Mouse (Mus musculus) neural tube, embryonic 10.5 days (tissue): ENCODE measurements around the gene Gm4767.
"Not testable (repeated sequence)": the region's sequence is repeated elsewhere in the genome, so short reads cannot be mapped to it uniquely, and the experiment has no call there.

ENCODE experiments used
- DNase-seq: peaks from one replicate; pipeline ENCODE4 v3.0.0-alpha.2; 2017; ENCODE audit warnings: low spot score; ENCODE audit errors: extremely low spot score

Gene Gm4767

DNA sequence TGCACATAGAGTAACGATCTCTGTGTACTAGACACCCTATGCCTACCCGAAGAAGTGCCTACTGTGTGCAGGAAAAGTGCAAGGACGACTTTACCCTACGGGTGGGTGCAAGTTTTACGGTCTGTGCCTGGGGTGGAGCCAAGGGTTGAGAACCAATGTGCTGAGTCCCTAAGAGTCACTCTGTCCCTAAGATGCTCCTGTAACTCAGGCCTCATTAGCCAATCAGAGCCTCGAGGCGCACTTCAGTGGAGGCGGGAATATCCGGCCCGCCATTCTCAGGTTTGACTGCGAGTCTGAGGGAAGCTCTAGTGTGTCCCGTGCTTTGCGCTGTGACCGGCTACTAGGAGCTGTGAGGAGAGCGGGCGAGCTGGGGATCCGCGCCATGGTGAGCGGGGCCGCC, at the start of gene Gm4767:
Gene Gm4767 (plus strand): TSS at position 288 of the 400 bp plus-strand sequence.
- DNase-seq: not testable (repeated sequence)

DNA sequence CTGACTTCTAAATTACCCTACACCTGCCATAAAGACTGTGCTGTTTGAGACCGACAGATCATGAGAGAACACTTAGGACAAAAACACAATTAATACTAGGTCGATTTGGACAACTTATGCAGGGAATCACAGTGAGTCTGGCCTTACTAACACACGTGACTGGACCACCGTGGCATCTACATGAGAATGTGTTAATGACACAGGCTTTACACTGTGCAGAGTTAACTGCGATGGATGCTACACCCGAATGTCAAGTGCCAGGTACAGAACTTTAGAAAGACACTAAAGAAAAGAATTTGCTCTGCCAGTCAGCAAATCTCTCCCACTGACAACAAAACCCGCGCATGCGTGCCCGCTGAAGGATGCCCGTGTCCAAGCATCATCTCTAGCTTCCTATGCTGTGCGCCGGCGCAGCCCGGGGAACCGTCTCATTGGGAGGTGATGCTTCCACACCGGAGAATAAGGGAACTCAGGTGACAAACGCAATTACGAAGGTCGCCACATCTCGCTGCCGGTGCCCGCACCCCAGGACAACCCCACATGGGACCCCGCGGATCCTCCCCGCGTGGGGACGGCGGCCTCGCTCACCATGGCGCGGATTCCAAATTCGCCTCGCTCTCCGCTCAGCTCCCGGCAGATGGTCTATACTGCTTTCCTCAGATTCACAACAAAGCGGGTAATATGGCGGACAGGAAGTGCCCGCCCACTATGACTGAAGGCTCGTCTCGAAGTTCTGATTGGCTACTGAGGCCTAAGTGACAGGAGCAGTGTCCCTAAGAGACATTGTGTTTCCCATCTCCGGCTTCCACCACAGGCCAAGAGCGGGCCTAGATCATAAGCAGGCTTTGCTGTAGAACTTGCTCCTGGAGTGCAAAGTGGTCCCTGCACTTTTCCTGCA, 41.2 kb upstream of the Gm4767 start, which contains the start of gene Gm3055:
Gene Gm3055 (minus strand): TSS at position 656 of the 898 bp plus-strand sequence.
- not testable (repeated sequence) for DNase-seq

DNA sequence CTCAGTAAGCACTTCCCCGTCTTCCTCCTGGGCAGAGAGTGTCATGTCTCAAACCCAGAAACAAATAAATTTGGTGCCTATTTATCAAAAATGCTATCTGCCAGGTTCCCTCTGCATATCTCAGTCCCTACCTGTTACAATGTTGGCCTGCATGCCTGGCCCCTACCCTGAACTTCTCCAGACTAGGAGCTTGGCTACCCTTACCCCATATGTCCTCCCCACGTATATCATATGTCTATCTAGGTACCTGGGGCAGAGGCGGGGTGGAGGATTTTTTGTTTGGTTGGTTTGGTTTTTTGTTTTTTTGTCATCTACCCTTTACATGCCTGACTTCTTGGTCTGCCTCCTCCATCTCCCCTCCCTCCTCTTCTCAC, 40.6 kb upstream of the Gm4767 start:
- not testable (repeated sequence) for DNase-seq

DNA sequence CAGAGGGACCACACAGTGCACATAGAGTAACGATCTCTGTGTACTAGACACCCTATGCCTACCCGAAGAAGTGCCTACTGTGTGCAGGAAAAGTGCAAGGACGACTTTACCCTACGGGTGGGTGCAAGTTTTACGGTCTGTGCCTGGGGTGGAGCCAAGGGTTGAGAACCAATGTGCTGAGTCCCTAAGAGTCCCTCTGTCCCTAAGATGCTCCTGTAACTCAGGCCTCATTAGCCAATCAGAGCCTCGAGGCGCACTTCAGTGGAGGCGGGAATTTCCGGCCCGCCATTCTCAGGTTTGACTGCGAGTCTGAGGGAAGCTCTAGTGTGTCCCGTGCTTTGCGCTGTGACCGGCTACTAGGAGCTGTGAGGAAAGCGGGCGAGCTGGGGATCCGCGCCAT, 34.2 kb downstream of the Gm4767 start:
- DNase-seq: not testable (repeated sequence)

DNA sequence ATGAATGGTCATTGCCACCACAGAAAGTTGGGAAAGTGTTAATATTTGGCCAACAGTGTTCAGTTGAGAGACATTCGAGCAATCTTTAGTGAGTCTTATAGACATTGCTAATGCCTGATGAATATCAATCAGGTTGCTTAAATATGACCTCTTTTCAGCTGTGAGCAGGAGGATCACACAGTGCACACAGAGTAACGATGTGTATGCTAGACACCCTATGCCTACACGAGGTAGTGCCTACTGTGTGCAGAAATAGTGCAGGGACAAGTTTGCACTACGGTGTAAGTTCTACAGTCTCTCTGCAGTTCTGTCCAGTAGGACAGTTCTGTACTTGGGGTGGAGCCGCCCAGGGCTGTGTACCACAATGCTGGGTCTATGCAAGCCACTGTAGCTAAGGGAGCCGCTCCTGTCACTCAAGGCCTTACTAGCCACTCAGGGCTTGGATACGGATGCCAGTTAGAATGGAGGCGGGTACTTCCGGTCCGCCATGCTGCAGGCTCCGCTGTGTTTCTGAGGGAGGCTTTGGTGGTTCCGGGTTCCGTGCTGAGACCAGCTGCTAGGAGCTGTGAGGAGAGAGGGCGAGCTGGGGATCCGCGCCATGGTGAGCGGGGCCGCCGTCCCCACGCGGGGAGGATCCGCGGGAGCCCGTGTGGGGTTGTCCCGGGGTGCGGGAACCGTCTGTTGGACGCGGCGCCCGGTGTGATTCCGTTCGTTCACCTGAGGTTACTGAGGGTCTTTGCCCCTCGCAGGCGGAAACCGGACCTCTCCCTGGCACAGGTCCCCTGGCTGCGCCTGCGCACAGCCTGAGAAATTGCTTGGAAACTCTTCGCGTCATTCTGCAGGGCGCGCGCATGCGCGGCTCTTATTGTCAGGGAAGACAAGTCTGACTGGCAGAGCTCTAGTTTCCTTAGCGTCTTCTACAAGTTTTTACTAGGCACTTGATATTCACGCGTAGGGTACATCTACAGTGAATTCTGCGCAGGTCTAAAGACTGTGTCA, 51.7 kb downstream of the Gm4767 start, which contains the start of gene Gm32687:
Gene Gm32687 (plus strand): TSS at position 526 of the 999 bp plus-strand sequence.
- not testable (repeated sequence) for DNase-seq
